In genomic region chr17:73804592-73805271, GRCm38 (mm10) we compare ENCODE assay signal across 8 mouse cellular contexts. TPM values are rescaled to one million over a fixed set of nuclear protein-coding genes. Genes with fewer than 3 reads are reported as not detected.
DNase-seq lines count a peak whose midpoint lies in the region; ATAC-seq and TF ChIP-seq lines count a peak whose summit lies in the region.

No protein-coding gene starts in this region.

- TF ChIP-seq CTCF in left cerebral cortex, adult 2 months (IDR thresholded peaks at IDR 0.05), result peak; percentile 81

- peak overlapping the region; percentile 94 for H3K27ac ChIP-seq in left cerebral cortex, adult 2 months

- peak overlapping the region; percentile 75 for H3K4me3 ChIP-seq in left cerebral cortex, adult 2 months

- peak; percentile 74 for ATAC-seq in megakaryocyte, adult 5-6 weeks (ENCODE audit: poor library complexity, severe bottlenecking)

- peak; percentile 70 for DNase-seq in WW6 (ENCODE audit: low read depth, low spot score)
- DNase-seq in cerebellum, postnatal 36 days, result peak; percentile 93 to 94
- peak; percentile 70 to 85 for DNase-seq in gastrocnemius, adult 8-10 months (ENCODE audit: low spot score in 2 of 2)
- peak; percentile 56 for DNase-seq in hindlimb bud, embryonic 11.5 days (ENCODE audit: extremely low spot score, low read depth, low spot score)
- peak; percentile 96 to 97 for DNase-seq in left cerebral cortex, adult 2 months (ENCODE audit: extremely low spot score in 1 of 2, low spot score in 2 of 2)
- DNase-seq in right cerebral cortex, adult 2 months (ENCODE audit: low spot score in 2 of 2), result peak; percentile 97
- peak; percentile 32 for DNase-seq in urinary bladder, postnatal 10 days (ENCODE audit: low spot score)

- intact Hi-C loops in left cerebral cortex, adult 2 months (cut with DNase I), result loop anchor here (1.0 to 2.0 kb wide), 3 partner anchors 26 to 502 kb away; no protein-coding TSS in a partner anchor

RNA-seq across cellular contexts. Expression of gene Ehd3, which starts 0.8 kb away (rescaled TPM):
- total RNA-seq in gastrocnemius, adult 8-10 months (2022), result 1 to 10 TPM; 5.3 to 6.8 (median 5.5) TPM
- total RNA-seq in left cerebral cortex, adult 2 months (2021), result 10 to 100 TPM; 73.5 to 89.4 TPM
- total RNA-seq in megakaryocyte, adult 5-6 weeks (2015), result 1.3 TPM in 1 of 2 replicates, not detected in the other
- 0.51 and 0.73 TPM in 2 replicates for total RNA-seq in megakaryocyte, adult 5-6 weeks (2017)

Comparison
In these comparisons a context has a peak if more than half of its experiments do, and no peak if none do; other contexts are left out.
1. Peak in every context shown above with its lines: DNase-seq, ATAC-seq, H3K4me3 ChIP-seq and H3K27ac ChIP-seq.
2. DNase-seq: peak in every context shown above with its lines; median percentile 97 in right cerebral cortex, adult 2 months; 96 in left cerebral cortex, adult 2 months; 94 in cerebellum, postnatal 36 days; 78 in gastrocnemius, adult 8-10 months; 70 in WW6; 56 in hindlimb bud, embryonic 11.5 days; 32 in urinary bladder, postnatal 10 days.
3. RNA of gene Ehd3, which starts 0.8 kb away (total RNA-seq): 73.5 to 89.4 TPM in left cerebral cortex, adult 2 months; 5.3 to 6.8 TPM in gastrocnemius, adult 8-10 months and 0.51 to 1.3 TPM in megakaryocyte, adult 5-6 weeks; every median in the first group is over 4 times any median in the second.